Mouse (Mus musculus) heart, adult 2 months (tissue): ENCODE measurements at regions not wholly inside any gene's neighbourhood (a gene's known extent, or its start where the extent isn't known, plus 50 kb on each side); places are given as distances from the start of the nearest gene placed in this dataset.

Source experiments
- CTCF ChIP-seq: fragments of 200-600 bp; IDR thresholded peaks from 2 replicates; pipeline ENCODE4 v1.8.1; 2022; ENCODE audit warnings: antibody characterized with exemption, mild to moderate bottlenecking, moderate library complexity
- EP300 ChIP-seq: fragments of 200-500 bp; IDR thresholded peaks from 2 replicates; pipeline ENCODE4 v1.6.1; 2011; ENCODE audit warnings: low read depth, low read length, control low read depth; ENCODE audit not compliant: insufficient read depth
- POLR2A ChIP-seq: fragments of 200-500 bp; IDR thresholded peaks from 2 replicates; pipeline ENCODE4 v1.6.1; 2011; ENCODE audit warnings: mild to moderate bottlenecking, low read depth, low read length, control low read depth; ENCODE audit not compliant: insufficient read depth

- TF ChIP-seq EP300 = no peak
- TF ChIP-seq CTCF = no peak
- TF ChIP-seq POLR2A = no peak
These were observed 250.1 kb downstream of the 3100002H09Rik start for GRCm38 (mm10) chr4:124360578-124360908.
